Mouse (Mus musculus) R1 (cell line): Measurements from ENCODE around the gene Dazl.

Source experiments
- DNase-seq: peaks from one replicate; pipeline ENCODE4 v3.0.0-alpha.2; 2018; ENCODE audit warnings: low read depth, low spot score

Dazl gene

DNA sequence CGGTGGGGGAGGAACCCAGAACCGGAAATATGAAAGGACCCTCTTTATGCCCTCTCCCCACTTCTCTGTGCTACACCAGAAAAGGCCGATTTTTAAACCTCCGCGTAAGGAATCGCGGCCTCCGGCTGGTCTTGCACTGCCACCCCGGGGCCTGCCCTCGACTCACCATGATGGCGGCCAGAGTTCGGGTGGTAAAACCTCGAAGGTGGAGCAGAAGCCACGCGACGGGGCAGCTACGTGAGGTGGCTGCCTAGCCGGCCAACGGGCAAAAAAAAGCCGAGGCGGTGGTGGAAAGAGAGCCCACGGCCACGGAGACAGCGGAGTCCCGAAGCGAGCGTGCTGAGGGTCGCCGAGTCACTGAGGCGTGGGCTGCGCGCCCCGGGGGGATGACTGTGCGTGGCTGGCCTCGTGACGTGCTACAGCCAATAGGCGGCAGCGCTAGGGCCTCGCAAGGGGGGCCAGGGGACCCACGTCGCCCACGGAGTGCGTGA is at the start of gene Dazl:
Gene Dazl, minus strand, starts transcription at position 396 of the 491 bp plus-strand sequence.
- peak; percentile 60 for DNase-seq

DNA sequence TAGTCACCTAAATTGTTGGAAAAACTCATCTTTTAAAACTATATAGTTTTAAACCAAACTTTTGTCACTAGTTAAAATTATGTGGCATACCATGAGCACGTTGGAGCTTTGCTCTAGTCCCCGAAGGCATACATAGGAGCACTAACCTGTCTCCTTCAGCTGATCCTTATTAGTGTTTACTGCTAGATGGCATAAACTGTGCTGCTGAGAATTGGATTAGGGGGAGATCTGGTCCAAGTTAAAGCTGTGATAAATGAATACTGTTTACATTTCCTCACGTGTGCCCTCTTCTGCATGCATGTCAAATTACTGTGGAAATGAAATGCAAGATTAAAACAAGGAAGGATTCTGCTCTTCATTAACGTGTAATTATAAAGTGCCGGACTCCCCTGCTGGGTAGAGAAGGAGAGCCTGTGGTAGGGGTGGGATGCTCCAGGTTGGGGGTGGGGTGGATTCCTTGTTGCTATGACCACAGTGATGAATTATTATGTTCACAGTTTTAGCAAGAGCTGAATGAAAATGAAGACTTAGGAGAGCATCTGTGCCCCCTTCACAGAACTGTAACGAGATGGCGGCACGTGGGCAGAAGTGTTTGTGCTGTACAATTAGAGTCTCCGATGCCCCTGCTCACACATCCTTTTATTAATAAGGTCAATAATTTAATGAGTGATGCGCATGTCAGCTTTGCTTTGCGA is 48.6 kb upstream of the Dazl start:
- no peak for DNase-seq

GRCm38 (mm10) chr17:50338901-50339300 is 45.5 kb upstream of the Dazl start:
- no peak for DNase-seq

GRCm38 (mm10) chr17:50335776-50336175 is 42.3 kb upstream of the Dazl start:
- no peak for DNase-seq

DNA sequence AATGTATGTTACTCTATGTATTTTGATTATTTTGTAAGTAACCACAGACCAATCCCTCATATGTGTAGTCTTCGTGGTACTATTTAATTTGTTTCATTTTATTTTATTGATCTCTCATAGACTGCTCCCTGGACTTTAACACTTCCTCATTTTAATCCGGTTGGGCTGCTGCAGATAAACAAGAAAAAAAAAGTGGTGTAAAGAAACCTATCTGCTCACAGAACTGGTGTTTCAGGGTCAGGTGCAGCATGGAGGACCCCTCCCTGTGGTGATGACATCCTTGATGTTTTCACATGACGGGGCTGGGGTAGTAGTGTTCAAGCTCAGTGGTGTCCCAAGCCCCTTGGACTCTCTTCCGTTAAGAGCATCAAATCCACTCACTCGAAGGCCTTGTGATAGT is 41.3 kb upstream of the Dazl start:
- no peak for DNase-seq

DNA sequence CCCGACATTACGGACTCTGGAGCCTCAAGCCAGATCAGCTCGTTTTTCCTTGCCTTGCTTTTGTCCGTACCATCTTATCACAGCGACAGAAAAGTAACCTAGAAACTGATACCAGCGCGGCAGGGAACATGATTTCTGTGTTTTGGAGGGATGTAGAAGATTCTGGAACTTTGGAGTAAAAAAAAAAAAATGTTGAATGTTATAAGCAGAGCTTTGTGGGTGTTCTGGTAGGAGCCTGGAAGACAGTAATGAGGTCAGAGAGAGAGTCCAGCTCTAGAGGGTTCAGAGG is 38.5 kb upstream of the Dazl start:
- DNase-seq = no peak

DNA sequence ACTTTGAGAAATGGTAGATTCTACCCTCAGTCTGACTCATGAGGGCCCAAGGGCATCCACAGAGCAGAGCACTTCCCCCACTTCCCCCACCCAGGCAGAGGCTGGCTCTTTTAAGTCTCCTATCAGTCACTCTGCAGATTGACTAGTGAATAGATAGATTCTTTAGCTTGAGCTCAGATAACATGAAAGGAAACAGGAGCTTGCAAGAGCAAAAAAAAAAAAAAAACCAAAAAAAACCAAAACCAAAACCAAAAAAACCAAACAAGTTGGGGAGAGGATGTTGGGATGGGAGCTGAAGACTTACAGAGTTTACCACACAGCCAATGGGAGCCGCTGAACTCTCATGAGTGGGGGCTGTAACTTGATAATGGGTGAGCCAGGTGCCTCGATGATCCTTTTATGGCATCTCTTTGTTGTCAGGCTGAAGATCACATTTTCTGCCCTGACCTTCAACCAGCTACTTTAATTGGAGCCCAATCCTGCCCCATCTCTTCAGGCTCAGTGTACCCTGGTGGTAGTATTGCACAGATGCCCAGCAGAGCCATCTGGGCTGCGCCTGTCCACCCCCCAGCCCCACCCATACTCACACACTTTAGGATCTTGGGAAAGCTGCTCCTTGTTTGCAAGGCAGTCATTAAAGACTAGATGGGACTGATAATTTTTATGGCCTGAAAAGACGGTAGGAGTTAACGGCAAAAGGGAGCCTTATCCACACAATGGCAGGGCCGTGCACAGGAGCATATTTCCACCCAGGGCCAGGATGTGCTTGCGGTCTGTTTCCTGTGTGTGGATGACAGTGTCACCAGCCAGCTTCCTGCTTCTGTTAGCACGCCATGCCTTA is 38.0 kb upstream of the Dazl start:
- no peak for DNase-seq

DNA sequence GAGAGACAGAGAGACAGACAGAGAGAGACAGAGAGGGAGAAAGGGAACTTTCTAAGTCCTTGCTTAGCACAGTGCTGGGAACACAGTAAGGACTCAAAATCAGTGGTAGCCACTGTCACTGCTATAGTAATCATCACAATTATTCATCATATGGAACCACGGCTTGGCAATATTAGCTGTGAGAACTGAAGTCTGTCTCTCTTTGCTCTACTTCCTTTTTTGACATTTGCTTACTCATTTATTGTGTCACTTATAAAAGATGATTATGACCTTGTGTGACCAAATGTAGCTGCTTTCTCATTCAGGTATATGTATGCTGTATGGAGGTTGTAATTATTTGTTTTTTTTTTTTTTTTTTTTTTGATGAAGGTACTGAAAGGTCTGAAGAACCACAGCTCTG is 36.8 kb upstream of the Dazl start:
- DNase-seq = no peak

GRCm38 (mm10) chr17:50324658-50325057 is 31.2 kb upstream of the Dazl start:
- no peak for DNase-seq

DNA sequence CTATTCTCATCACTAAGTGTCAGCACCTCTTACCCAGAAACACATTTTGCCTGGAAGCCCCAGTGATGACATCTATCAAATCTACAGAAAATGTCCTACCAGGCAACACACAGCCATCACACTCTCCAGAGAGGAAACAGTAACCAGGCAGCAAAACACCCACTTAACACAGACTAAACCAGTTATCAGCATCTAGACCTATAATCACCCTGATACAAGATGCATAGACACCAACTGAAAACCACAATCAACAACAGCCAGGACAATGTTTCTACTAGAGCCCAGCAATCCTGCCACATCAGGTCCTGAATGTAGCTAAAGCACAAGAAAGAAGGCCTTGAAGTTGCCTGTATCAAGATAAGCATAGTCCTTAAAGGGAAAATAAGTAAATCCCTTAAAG is 25.4 kb upstream of the Dazl start:
- no peak for DNase-seq

- DNase-seq = no peak
Measured at GRCm38 (mm10) chr17:50316216-50317150, 23.0 kb upstream of the Dazl start.

DNA sequence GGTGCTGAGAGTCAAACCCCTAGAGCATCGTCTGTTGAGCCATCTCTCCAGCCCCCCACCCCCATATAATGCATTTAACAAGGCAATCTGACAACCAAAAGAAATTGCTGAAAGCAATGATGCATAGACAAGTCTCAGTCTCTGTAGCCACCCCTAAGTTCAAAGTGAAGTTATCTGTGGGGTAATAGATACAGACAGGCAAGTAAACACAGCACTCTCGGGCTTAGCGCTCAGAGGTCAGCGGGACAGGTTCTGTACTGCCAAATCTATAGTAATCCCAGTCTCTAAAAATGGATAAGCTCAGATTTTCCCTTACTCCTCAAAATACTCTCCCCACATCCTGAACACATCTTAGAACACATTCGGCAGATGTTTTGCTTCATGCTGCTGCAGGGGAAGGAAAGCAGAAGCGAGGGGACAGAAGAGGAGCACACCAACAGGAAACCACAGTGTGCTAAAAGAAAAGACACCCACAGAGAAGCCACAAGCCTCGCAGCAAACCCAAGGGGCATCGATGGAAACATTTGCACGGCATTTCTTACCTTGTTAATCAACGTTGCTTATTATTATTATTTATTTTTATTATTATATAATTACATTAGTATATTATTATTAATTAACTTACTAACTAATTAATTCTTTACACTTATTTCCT is 16.8 kb upstream of the Dazl start:
- DNase-seq = no peak

DNA sequence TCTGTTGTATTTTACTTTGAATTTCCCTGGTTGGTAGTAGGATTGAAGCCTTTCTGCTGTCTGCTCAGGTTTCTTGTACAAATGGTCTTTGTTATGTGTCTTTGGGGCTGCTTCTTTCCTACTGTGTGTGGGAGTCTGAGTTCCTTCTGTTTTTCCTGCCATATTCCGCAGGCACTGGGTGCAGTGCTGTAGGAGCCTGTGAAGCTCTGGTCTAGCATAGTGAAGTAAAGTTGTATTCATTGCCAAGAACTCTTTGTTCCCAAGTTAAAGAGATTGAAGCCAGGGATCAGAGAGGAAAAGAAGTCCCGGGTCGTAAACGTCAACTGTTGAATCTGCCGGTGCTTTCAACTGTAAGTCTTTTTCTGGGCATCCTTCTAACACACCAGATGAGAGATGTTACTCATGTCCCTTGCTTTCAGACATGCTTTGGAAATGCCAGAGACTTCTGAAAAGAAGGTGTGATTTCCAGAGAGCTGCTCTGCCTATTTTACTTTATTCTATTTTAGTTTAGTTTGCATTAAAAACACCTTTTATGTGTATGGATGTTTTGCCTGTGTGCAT is 16.2 kb upstream of the Dazl start:
- DNase-seq = no peak

DNA sequence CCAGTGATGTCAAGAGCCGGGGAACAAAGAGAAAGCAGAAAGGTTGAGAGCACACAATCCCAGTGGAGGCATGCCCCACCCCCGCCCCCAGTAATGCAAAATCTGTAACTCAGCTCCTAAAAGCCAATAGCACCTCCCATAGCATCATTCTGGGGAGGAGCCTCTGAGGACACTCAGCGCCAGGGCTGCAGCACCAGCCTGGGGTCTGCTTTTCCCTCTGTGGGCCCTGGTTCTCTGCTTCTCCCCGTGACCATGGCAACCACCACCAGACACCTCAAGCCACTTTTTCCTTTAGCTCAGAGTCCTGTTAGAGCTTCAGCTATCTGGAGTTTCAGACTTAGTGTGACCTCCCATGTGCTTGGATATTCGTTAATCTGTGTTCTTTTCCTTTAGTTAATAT is 15.4 kb upstream of the Dazl start:
- DNase-seq = peak; percentile 17

DNA sequence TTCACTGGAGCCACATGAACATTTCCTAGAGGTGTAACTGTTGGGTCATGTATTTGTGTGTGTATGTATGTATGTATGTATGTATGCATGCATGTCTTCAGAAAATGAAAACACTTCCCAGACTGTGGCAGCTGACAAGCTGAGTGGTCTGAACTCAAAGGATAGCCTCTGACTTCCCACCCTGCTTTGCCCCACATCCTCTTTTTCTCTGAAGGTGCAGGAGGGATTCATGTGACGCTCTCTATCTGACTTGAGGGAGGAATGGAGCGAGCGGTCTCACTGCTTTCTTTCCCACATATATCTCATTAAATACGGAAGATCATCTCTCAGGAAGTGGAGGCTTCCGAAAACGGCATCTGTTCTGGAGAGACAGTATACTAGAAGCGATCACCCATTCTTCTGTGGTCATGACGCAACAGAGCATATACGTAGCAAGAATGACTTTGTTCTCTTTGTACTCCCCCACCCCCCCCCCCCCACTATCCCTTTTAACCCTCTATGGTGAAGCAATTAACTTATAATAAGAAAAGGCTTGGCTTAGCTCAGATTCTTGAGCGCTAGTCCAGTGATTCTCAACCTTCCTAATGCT is 14.7 kb upstream of the Dazl start:
- DNase-seq = no peak

GRCm38 (mm10) chr17:50302867-50303266 is 9.4 kb upstream of the Dazl start:
- DNase-seq = no peak

GRCm38 (mm10) chr17:50300171-50300841 is 6.9 kb upstream of the Dazl start:
- DNase-seq = peak; percentile 8

GRCm38 (mm10) chr17:50298821-50299220 is 5.4 kb upstream of the Dazl start:
- DNase-seq = no peak

GRCm38 (mm10) chr17:50294726-50295125 is 1.3 kb upstream of the Dazl start:
- DNase-seq = peak; percentile 10

DNA sequence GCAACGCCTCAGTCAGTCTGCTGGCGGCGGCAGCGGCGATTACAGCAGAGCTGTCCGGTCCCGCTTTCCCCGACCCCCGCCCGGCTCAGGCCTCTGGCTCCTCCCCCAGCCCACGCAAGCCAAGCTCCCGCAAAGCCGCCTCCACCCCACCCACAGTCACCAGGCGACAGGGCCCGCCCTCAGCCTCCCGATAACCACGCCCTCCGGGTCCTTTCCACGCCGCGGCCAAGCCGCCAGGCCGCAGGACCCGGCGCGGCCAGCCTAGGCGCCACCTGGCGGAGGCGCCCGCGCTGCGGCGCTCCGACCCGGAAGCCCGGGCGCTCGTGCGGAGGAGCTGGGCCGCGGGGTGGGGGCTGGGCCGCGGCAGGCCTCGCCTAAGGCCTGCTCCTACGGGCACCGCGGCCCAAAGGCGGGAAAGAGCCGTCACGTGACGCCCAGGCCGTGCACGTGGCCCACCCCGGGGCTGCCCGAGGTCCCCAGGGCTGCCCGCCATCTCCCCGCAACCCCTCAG is 720 bp downstream of the Dazl start:
- peak; percentile 90 for DNase-seq
